Mouse (Mus musculus) olfactory bulb, adult 2 months (tissue): ENCODE results near the gene Zfp804b.

ENCODE experiments used
- CTCF ChIP-seq: fragments of 200-500 bp; IDR thresholded peaks from 2 replicates; pipeline ENCODE4 v1.5.1; 2012; ENCODE audit warnings: low read depth, mild to moderate bottlenecking, low read length, moderate library complexity; ENCODE audit not compliant: insufficient read depth
- POLR2A ChIP-seq: fragments of 200-500 bp; IDR thresholded peaks from 2 replicates; pipeline ENCODE4 v1.6.1; 2012; ENCODE audit warnings: mild to moderate bottlenecking, low read depth, low read length, moderate library complexity; ENCODE audit not compliant: insufficient read depth

DNA sequence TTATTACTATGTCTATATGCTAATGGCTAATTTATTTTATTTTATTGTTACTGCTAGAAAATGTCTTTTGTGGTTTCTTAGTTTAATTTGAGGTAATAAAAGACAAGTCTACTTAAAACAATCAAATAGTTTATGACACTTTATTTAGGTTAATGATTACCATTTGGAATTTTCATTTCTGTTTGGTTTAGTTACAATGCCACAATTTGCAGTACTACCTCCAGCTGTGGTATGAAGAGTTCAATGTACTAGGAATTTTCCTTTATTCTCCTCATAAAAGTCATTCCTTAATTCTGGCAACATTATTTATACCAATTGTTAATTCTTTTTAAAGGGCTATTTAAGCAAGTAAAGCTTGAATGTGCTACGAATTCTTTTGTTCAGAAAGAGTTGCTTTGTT lies 409.7 kb downstream of the Zfp804b start:
- TF ChIP-seq POLR2A = no peak
- no peak for TF ChIP-seq CTCF
